Mouse (Mus musculus): Measurements from ENCODE around the gene Ugt2b5. TPM values are rescaled to one million over a fixed set of nuclear protein-coding genes. Genes with fewer than 3 reads are reported as not detected.
"Not testable (repeated sequence)": the region's sequence is repeated elsewhere in the genome, so short reads cannot be mapped to it uniquely, and the experiment has no call there.

The Ugt2b5 gene
- polyA plus RNA-seq (2014; fragmentation: Nextera tagmentation; extraction: Ambion mirVana): 0.09 TPM in 1 of 2 replicates, not detected in the other

- H3K4me3 ChIP-seq (ENCODE audit: low read depth, low read length); H3K9me3 ChIP-seq (replicated peaks; ENCODE audit: control insufficient read depth, low read length); ATAC-seq; DNase-seq (ENCODE audit: low spot score); H3K4me2 ChIP-seq (ENCODE audit: low read length); H3K9ac ChIP-seq (ENCODE audit: low read length); H3K27me3 ChIP-seq (replicated peaks; ENCODE audit: control insufficient read depth, insufficient read depth, low read length); H3K36me3 ChIP-seq (ENCODE audit: control insufficient read depth, insufficient read depth, low read length); H3K27ac ChIP-seq (ENCODE audit: low read depth, low read length); H3K4me1 ChIP-seq (ENCODE audit: control insufficient read depth, insufficient read depth, low read length): not testable (repeated sequence)
- 89% methylated on average over 1 of the region's 2 CpGs for WGBS
Measured at GRCm38 (mm10) chr5:87140196-87140595, at the start of gene Ugt2b5. Gene Ugt2b5 (minus strand): TSS chr5:87140318.

- H3K36me3 ChIP-seq (ENCODE audit: control insufficient read depth, insufficient read depth, low read length); H3K27me3 ChIP-seq (replicated peaks; ENCODE audit: control insufficient read depth, insufficient read depth, low read length): not testable (repeated sequence)
Measured at GRCm38 (mm10) chr5:87175780-87176179, 35.7 kb upstream of the Ugt2b5 start.

GRCm38 (mm10) chr5:87174671-87175070, 34.6 kb upstream of the Ugt2b5 start:
- Histone ChIP-seq H3K9me3 (replicated peaks; ENCODE audit: control insufficient read depth, low read length) (no peaks in the 10 kb centered on the region), H3K9ac (ENCODE audit: low read length) (no peak overlapping the region), H3K27me3 (replicated peaks; ENCODE audit: control insufficient read depth, insufficient read depth, low read length) (no peaks in the 10 kb centered on the region), H3K27ac (ENCODE audit: low read depth, low read length) (no peak overlapping the region), H3K4me1 (ENCODE audit: control insufficient read depth, insufficient read depth, low read length) (no peaks in the 10 kb centered on the region), H3K4me2 (ENCODE audit: low read length) (no peak overlapping the region), H3K36me3 (ENCODE audit: control insufficient read depth, insufficient read depth, low read length) (no peaks in the 10 kb centered on the region), H3K4me3 (ENCODE audit: low read depth, low read length) (no peak overlapping the region)
- DNase-seq (ENCODE audit: low spot score) (no peak), ATAC-seq (no peak)
- WGBS: 69% methylated on average over 2 of the region's 2 CpGs

More at GRCm38 (mm10) chr5:87175780-87176179, 35.7 kb upstream of the Ugt2b5 start:
- ATAC-seq; H3K4me2 ChIP-seq (ENCODE audit: low read length); H3K27ac ChIP-seq (ENCODE audit: low read depth, low read length); H3K4me1 ChIP-seq (ENCODE audit: control insufficient read depth, insufficient read depth, low read length); H3K4me3 ChIP-seq (ENCODE audit: low read depth, low read length); H3K9ac ChIP-seq (ENCODE audit: low read length); DNase-seq (ENCODE audit: low spot score); H3K9me3 ChIP-seq (replicated peaks; ENCODE audit: control insufficient read depth, low read length): not testable (repeated sequence)
- 37% methylated on average over 2 of the region's 2 CpGs for WGBS

- Histone ChIP-seq H3K4me3 (ENCODE audit: low read depth, low read length) (no peak overlapping the region), H3K9me3 (replicated peaks; ENCODE audit: control insufficient read depth, low read length) (no peaks in the 10 kb centered on the region), H3K4me2 (ENCODE audit: low read length) (no peak overlapping the region), H3K9ac (ENCODE audit: low read length) (no peak overlapping the region), H3K27me3 (replicated peaks; ENCODE audit: control insufficient read depth, insufficient read depth, low read length) (no peaks in the 10 kb centered on the region), H3K4me1 (ENCODE audit: control insufficient read depth, insufficient read depth, low read length) (no peaks in the 10 kb centered on the region), H3K27ac (ENCODE audit: low read depth, low read length) (no peak overlapping the region), H3K36me3 (ENCODE audit: control insufficient read depth, insufficient read depth, low read length) (no peaks in the 10 kb centered on the region)
- DNase-seq (ENCODE audit: low spot score): peak; percentile 5
- 84% methylated on average over 8 of the region's 8 CpGs for WGBS
- no peak for ATAC-seq
Measured at GRCm38 (mm10) chr5:87147741-87148454, 7.8 kb upstream of the Ugt2b5 start.

- H3K27me3 ChIP-seq (replicated peaks; ENCODE audit: control insufficient read depth, insufficient read depth, low read length): no peaks in the 10 kb centered on the region
- no peaks in the 10 kb centered on the region for H3K36me3 ChIP-seq (ENCODE audit: control insufficient read depth, insufficient read depth, low read length)
- H3K4me1 ChIP-seq (ENCODE audit: control insufficient read depth, insufficient read depth, low read length): no peaks in the 10 kb centered on the region
- 36% methylated on average over 3 of the region's 3 CpGs for WGBS
- no peak overlapping the region for H3K9ac ChIP-seq (ENCODE audit: low read length)
- H3K27ac ChIP-seq (ENCODE audit: low read depth, low read length): no peak overlapping the region
- H3K4me2 ChIP-seq (ENCODE audit: low read length): no peak overlapping the region
- ATAC-seq: peak; percentile 66
- peak; percentile 47 for DNase-seq (ENCODE audit: low spot score)
- H3K9me3 ChIP-seq (replicated peaks; ENCODE audit: control insufficient read depth, low read length): no peaks in the 10 kb centered on the region
- H3K4me3 ChIP-seq (ENCODE audit: low read depth, low read length): no peak overlapping the region
Measured at GRCm38 (mm10) chr5:87142865-87143456, 2.8 kb upstream of the Ugt2b5 start.

- H3K4me2 ChIP-seq (ENCODE audit: low read length); H3K4me3 ChIP-seq (ENCODE audit: low read depth, low read length); H3K4me1 ChIP-seq (ENCODE audit: control insufficient read depth, insufficient read depth, low read length); DNase-seq (ENCODE audit: low spot score); H3K9me3 ChIP-seq (replicated peaks; ENCODE audit: control insufficient read depth, low read length); H3K27me3 ChIP-seq (replicated peaks; ENCODE audit: control insufficient read depth, insufficient read depth, low read length); H3K36me3 ChIP-seq (ENCODE audit: control insufficient read depth, insufficient read depth, low read length); ATAC-seq; H3K27ac ChIP-seq (ENCODE audit: low read depth, low read length); H3K9ac ChIP-seq (ENCODE audit: low read length): not testable (repeated sequence)
- WGBS: 91% methylated on average over 1 of the region's 1 CpGs
Measured at GRCm38 (mm10) chr5:87103697-87104096, 36.4 kb downstream of the Ugt2b5 start.

GRCm38 (mm10) chr5:87092346-87093027, 47.6 kb downstream of the Ugt2b5 start, which contains the start of gene Ugt2b36:
Gene Ugt2b36 (minus strand): TSS chr5:87092555.
- Histone ChIP-seq H3K9ac (ENCODE audit: low read length) (no peak within 1 kb of the TSS), H3K4me3 (ENCODE audit: low read depth, low read length) (no peak within 1 kb of the TSS), H3K9me3 (replicated peaks; ENCODE audit: control insufficient read depth, low read length) (no peaks in the 10 kb centered on the region), H3K27ac (ENCODE audit: low read depth, low read length) (no peak within 1 kb of the TSS), H3K27me3 (replicated peaks; ENCODE audit: control insufficient read depth, insufficient read depth, low read length) (no peaks in the 10 kb centered on the region), H3K4me1 (ENCODE audit: control insufficient read depth, insufficient read depth, low read length) (no peaks in the 10 kb centered on the region), H3K4me2 (ENCODE audit: low read length) (no peak within 1 kb of the TSS), H3K36me3 (ENCODE audit: control insufficient read depth, insufficient read depth, low read length) (no peaks in the 10 kb centered on the region)
- 87% methylated on average over 1 of the region's 1 CpGs for WGBS
- DNase-seq (ENCODE audit: low spot score): no peak
- no peak for ATAC-seq

GRCm38 (mm10) chr5:87091111-87091510, 49.0 kb downstream of the Ugt2b5 start:
- H3K4me2 ChIP-seq (ENCODE audit: low read length): no peak overlapping the region
- ATAC-seq (no peak), DNase-seq (ENCODE audit: low spot score) (no peak)
- H3K4me1 ChIP-seq (ENCODE audit: control insufficient read depth, insufficient read depth, low read length): no peaks in the 10 kb centered on the region
- no peak overlapping the region for H3K4me3 ChIP-seq (ENCODE audit: low read depth, low read length)
- H3K9ac ChIP-seq (ENCODE audit: low read length): no peak overlapping the region
- H3K9me3 ChIP-seq (replicated peaks; ENCODE audit: control insufficient read depth, low read length): no peaks in the 10 kb centered on the region
- no peak overlapping the region for H3K27ac ChIP-seq (ENCODE audit: low read depth, low read length)
- no peaks in the 10 kb centered on the region for H3K27me3 ChIP-seq (replicated peaks; ENCODE audit: control insufficient read depth, insufficient read depth, low read length)
- H3K36me3 ChIP-seq (ENCODE audit: control insufficient read depth, insufficient read depth, low read length): no peaks in the 10 kb centered on the region

GRCm38 (mm10) chr5:87089264-87089663, 50.9 kb downstream of the Ugt2b5 start:
- Histone ChIP-seq H3K27me3 (replicated peaks; ENCODE audit: control insufficient read depth, insufficient read depth, low read length) (no peaks in the 10 kb centered on the region), H3K9ac (ENCODE audit: low read length) (no peak overlapping the region), H3K4me3 (ENCODE audit: low read depth, low read length) (no peak overlapping the region), H3K27ac (ENCODE audit: low read depth, low read length) (no peak overlapping the region), H3K4me2 (ENCODE audit: low read length) (no peak overlapping the region), H3K9me3 (replicated peaks; ENCODE audit: control insufficient read depth, low read length) (no peaks in the 10 kb centered on the region), H3K4me1 (ENCODE audit: control insufficient read depth, insufficient read depth, low read length) (no peaks in the 10 kb centered on the region), H3K36me3 (ENCODE audit: control insufficient read depth, insufficient read depth, low read length) (no peaks in the 10 kb centered on the region)
- DNase-seq (ENCODE audit: low spot score) (no peak), ATAC-seq (no peak)

All from forebrain, embryonic 14.5 days (tissue).